Mouse (Mus musculus): ENCODE results near the gene Rlf. TPM values are rescaled to one million over a fixed set of nuclear protein-coding genes. Genes with fewer than 3 reads are reported as not detected.
"Not testable (repeated sequence)": the region's sequence is repeated elsewhere in the genome, so short reads cannot be mapped to it uniquely, and the experiment has no call there.

The Rlf gene
- polyA plus RNA-seq, 1 experiment from 2014 or later, result 29.6 TPM

- no peaks in the 10 kb centered on the region for H3K27me3 ChIP-seq (ENCODE audit: control insufficient read depth, insufficient read depth, low read length)
- no peaks in the 10 kb centered on the region for H3K9me3 ChIP-seq (ENCODE audit: control insufficient read depth, low read length)
- no peak overlapping the region for H3K9ac ChIP-seq (ENCODE audit: low read length)
- H3K27ac ChIP-seq (ENCODE audit: low read depth, low read length), result no peak overlapping the region
- DNase-seq (ENCODE audit: low spot score) (no peak), ATAC-seq (replicated peaks; ENCODE audit: low FRiP score) (no peak)
- no peak overlapping the region for H3K4me2 ChIP-seq (ENCODE audit: low read depth, low read length, severe bottlenecking)
- 99% methylated on average over 2 of the region's 2 CpGs for WGBS
- H3K4me1 ChIP-seq (replicated peaks; ENCODE audit: control insufficient read depth, insufficient read depth, low read length), result no peaks in the 10 kb centered on the region
- H3K4me3 ChIP-seq (ENCODE audit: low read depth, low read length), result no peak overlapping the region
- no peaks in the 10 kb centered on the region; the same call in 1 of the 2 replicates for H3K36me3 ChIP-seq (ENCODE audit: control insufficient read depth, insufficient read depth, low read length)
Measured at GRCm38 (mm10) chr4:121192306-121192705, 22.6 kb downstream of the Rlf start.

- Histone ChIP-seq H3K4me1 (replicated peaks; ENCODE audit: control insufficient read depth, insufficient read depth, low read length) (no peaks in the 10 kb centered on the region), H3K4me2 (ENCODE audit: low read depth, low read length, severe bottlenecking) (no peak overlapping the region), H3K4me3 (ENCODE audit: low read depth, low read length) (no peak overlapping the region), H3K27ac (ENCODE audit: low read depth, low read length) (no peak overlapping the region), H3K27me3 (ENCODE audit: control insufficient read depth, insufficient read depth, low read length) (no peaks in the 10 kb centered on the region), H3K36me3 (ENCODE audit: control insufficient read depth, insufficient read depth, low read length) (no peaks in the 10 kb centered on the region; the same call in 1 of the 2 replicates), H3K9me3 (ENCODE audit: control insufficient read depth, low read length) (no peaks in the 10 kb centered on the region), H3K9ac (ENCODE audit: low read length) (no peak overlapping the region)
- DNase-seq (ENCODE audit: low spot score) (no peak), ATAC-seq (replicated peaks; ENCODE audit: low FRiP score) (no peak)
- WGBS, result 95% methylated on average over 3 of the region's 3 CpGs
Measured at GRCm38 (mm10) chr4:121189341-121189740, 25.5 kb downstream of the Rlf start.

- ATAC-seq (replicated peaks; ENCODE audit: low FRiP score) (no peak), DNase-seq (ENCODE audit: low spot score) (no peak)
- Histone ChIP-seq H3K4me1 (replicated peaks; ENCODE audit: control insufficient read depth, insufficient read depth, low read length) (no peaks in the 10 kb centered on the region), H3K27me3 (ENCODE audit: control insufficient read depth, insufficient read depth, low read length) (no peaks in the 10 kb centered on the region), H3K36me3 (ENCODE audit: control insufficient read depth, insufficient read depth, low read length) (peaks cover 3% of the 10 kb centered on the region; the same call in 1 of the 2 replicates), H3K27ac (ENCODE audit: low read depth, low read length) (no peak overlapping the region), H3K9ac (ENCODE audit: low read length) (no peak overlapping the region), H3K4me3 (ENCODE audit: low read depth, low read length) (no peak overlapping the region), H3K4me2 (ENCODE audit: low read depth, low read length, severe bottlenecking) (no peak overlapping the region), H3K9me3 (ENCODE audit: control insufficient read depth, low read length) (no peaks in the 10 kb centered on the region; the same call in 1 of the 2 replicates)
- WGBS, result 97% methylated on average over 3 of the region's 3 CpGs
Measured at GRCm38 (mm10) chr4:121179669-121180068, 35.2 kb downstream of the Rlf start.

- Histone ChIP-seq H3K27me3 (ENCODE audit: control insufficient read depth, insufficient read depth, low read length) (no peaks in the 10 kb centered on the region), H3K4me2 (ENCODE audit: low read depth, low read length, severe bottlenecking) (no peak overlapping the region), H3K9me3 (ENCODE audit: control insufficient read depth, low read length) (no peaks in the 10 kb centered on the region; the same call in 1 of the 2 replicates), H3K36me3 (ENCODE audit: control insufficient read depth, insufficient read depth, low read length) (peaks cover 9% of the 10 kb centered on the region), H3K27ac (ENCODE audit: low read depth, low read length) (no peak overlapping the region), H3K9ac (ENCODE audit: low read length) (no peak overlapping the region), H3K4me3 (ENCODE audit: low read depth, low read length) (no peak overlapping the region), H3K4me1 (replicated peaks; ENCODE audit: control insufficient read depth, insufficient read depth, low read length) (no peaks in the 10 kb centered on the region)
- DNase-seq (ENCODE audit: low spot score) (no peak), ATAC-seq (replicated peaks; ENCODE audit: low FRiP score) (no peak)
- WGBS, result 93% methylated on average over 2 of the region's 2 CpGs
Measured at GRCm38 (mm10) chr4:121167656-121168055, 47.2 kb downstream of the Rlf start.

DNA sequence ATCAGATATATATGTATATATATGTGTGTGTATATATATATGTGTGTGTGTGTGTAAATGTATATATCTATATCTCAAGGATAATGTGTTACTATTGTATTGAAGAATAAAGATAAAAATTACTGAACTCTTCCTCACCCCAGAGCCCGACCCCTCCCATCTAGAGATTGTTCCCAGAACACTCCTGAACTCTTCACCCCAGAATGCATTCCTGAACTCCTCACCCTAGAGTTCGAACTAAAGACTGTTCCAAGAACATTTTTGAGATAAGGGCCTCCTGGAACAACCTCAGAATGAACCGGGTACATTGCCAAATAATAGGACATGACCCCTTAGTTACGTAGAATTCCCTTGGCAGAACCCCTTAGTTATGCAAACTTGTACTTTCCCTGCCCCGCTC lies 48.2 kb downstream of the Rlf start:
- H3K4me1 ChIP-seq (replicated peaks; ENCODE audit: control insufficient read depth, insufficient read depth, low read length); DNase-seq (ENCODE audit: low spot score); H3K4me2 ChIP-seq (ENCODE audit: low read depth, low read length, severe bottlenecking); H3K36me3 ChIP-seq (ENCODE audit: control insufficient read depth, insufficient read depth, low read length); H3K9ac ChIP-seq (ENCODE audit: low read length); ATAC-seq (replicated peaks; ENCODE audit: low FRiP score); H3K9me3 ChIP-seq (ENCODE audit: control insufficient read depth, low read length); H3K27me3 ChIP-seq (ENCODE audit: control insufficient read depth, insufficient read depth, low read length); H3K27ac ChIP-seq (ENCODE audit: low read depth, low read length); H3K4me3 ChIP-seq (ENCODE audit: low read depth, low read length): not testable (repeated sequence)
- WGBS, result 92% methylated on average over 3 of the region's 5 CpGs

DNA sequence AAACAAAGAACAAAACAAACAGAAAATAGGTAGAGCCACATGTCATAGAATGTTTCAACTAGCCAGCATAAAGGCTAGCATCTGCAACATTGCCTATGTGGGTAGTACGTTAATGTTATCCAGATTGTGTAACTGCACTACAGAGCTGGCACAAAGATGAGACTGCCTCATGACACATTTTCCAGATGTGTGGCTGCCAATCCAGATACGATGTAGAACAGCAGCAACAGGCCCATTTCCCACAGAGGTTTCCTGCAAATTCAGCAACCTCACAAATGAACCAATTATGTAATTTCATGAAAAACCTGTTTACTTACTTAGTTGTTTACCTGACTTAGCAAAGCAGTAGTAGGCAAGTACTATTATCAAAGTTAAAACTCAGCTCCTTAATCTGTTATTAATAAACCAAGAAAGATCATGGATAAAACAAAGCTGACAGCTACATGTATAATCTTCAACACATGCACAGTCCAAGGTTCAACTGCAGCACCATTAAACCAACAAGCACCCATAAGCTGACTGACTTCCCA lies 51.3 kb downstream of the Rlf start:
- H3K4me3 ChIP-seq (ENCODE audit: low read depth, low read length), result no peak overlapping the region
- no peak overlapping the region for H3K4me2 ChIP-seq (ENCODE audit: low read depth, low read length, severe bottlenecking)
- no peak overlapping the region for H3K27ac ChIP-seq (ENCODE audit: low read depth, low read length)
- DNase-seq (ENCODE audit: low spot score) (no peak), ATAC-seq (replicated peaks; ENCODE audit: low FRiP score) (no peak)
- 97% methylated on average over 2 of the region's 2 CpGs for WGBS
- H3K27me3 ChIP-seq (ENCODE audit: control insufficient read depth, insufficient read depth, low read length), result no peaks in the 10 kb centered on the region
- H3K36me3 ChIP-seq (ENCODE audit: control insufficient read depth, insufficient read depth, low read length), result peaks cover under 1% of the 10 kb centered on the region
- H3K9ac ChIP-seq (ENCODE audit: low read length), result no peak overlapping the region
- no peaks in the 10 kb centered on the region for H3K9me3 ChIP-seq (ENCODE audit: control insufficient read depth, low read length)
- H3K4me1 ChIP-seq (replicated peaks; ENCODE audit: control insufficient read depth, insufficient read depth, low read length), result no peaks in the 10 kb centered on the region

- H3K4me1 ChIP-seq (replicated peaks; ENCODE audit: control insufficient read depth, insufficient read depth, low read length), result no peaks in the 10 kb centered on the region
- H3K27me3 ChIP-seq (ENCODE audit: control insufficient read depth, insufficient read depth, low read length), result no peaks in the 10 kb centered on the region
- no peak within 1 kb of the TSS for H3K9ac ChIP-seq (ENCODE audit: low read length)
- WGBS, result 91% methylated on average over 2 of the region's 2 CpGs
- ATAC-seq (replicated peaks; ENCODE audit: low FRiP score) (no peak), DNase-seq (ENCODE audit: low spot score) (no peak)
- H3K4me3 ChIP-seq (ENCODE audit: low read depth, low read length), result no peak within 1 kb of the TSS
- no peaks in the 10 kb centered on the region for H3K36me3 ChIP-seq (ENCODE audit: control insufficient read depth, insufficient read depth, low read length)
- H3K9me3 ChIP-seq (ENCODE audit: control insufficient read depth, low read length), result no peaks in the 10 kb centered on the region
- H3K4me2 ChIP-seq (ENCODE audit: low read depth, low read length, severe bottlenecking), result no peak within 1 kb of the TSS
- H3K27ac ChIP-seq (ENCODE audit: low read depth, low read length), result no peak within 1 kb of the TSS
Measured at GRCm38 (mm10) chr4:121109126-121109525, 105.8 kb downstream of the Rlf start, which contains the start of gene Tmco2. Gene Tmco2 (minus strand): TSS chr4:121109226.

- Histone ChIP-seq H3K9me3 (ENCODE audit: control insufficient read depth, low read length) (no peaks in the 10 kb centered on the region), H3K4me1 (replicated peaks; ENCODE audit: control insufficient read depth, insufficient read depth, low read length) (no peaks in the 10 kb centered on the region)
- WGBS, result 86% methylated on average over 4 of the region's 4 CpGs
Measured at GRCm38 (mm10) chr4:121103304-121103703, 111.6 kb downstream of the Rlf start.

More at GRCm38 (mm10) chr4:121103304-121103703, 111.6 kb downstream of the Rlf start:
- H3K36me3 ChIP-seq (ENCODE audit: control insufficient read depth, insufficient read depth, low read length), result no peaks in the 10 kb centered on the region
- no peak overlapping the region for H3K4me2 ChIP-seq (ENCODE audit: low read depth, low read length, severe bottlenecking)
- no peak overlapping the region for H3K9ac ChIP-seq (ENCODE audit: low read length)
- no peaks in the 10 kb centered on the region for H3K27me3 ChIP-seq (ENCODE audit: control insufficient read depth, insufficient read depth, low read length)
- no peak overlapping the region for H3K27ac ChIP-seq (ENCODE audit: low read depth, low read length)
- no peak overlapping the region for H3K4me3 ChIP-seq (ENCODE audit: low read depth, low read length)
- ATAC-seq (replicated peaks; ENCODE audit: low FRiP score), result no peak
- no peak for DNase-seq (ENCODE audit: low spot score)

Measured in forebrain, embryonic 11.5 days (tissue).